Mouse (Mus musculus) thymus, postnatal 0 days (tissue): ENCODE results near the gene Cbl. TPM values are rescaled to one million over a fixed set of nuclear protein-coding genes. Genes with fewer than 3 reads are reported as not detected.

ENCODE experiments used
- DNase-seq: peaks from one replicate; pipeline ENCODE4 v3.0.0-alpha.2; 2015; ENCODE audit warnings: low spot score
- polyA plus RNA-seq: library from polyadenylated mRNA; unstranded; fragments of >200 nt; fragmentation: Nextera tagmentation; extraction: Ambion mirVana; gene quantifications from 2 replicates; pipeline ENCODE4 v1.2.1, GENCODE M21; 2015

Gene Cbl
- 51.9 and 60.4 TPM in 2 replicates for polyA plus RNA-seq

DNA sequence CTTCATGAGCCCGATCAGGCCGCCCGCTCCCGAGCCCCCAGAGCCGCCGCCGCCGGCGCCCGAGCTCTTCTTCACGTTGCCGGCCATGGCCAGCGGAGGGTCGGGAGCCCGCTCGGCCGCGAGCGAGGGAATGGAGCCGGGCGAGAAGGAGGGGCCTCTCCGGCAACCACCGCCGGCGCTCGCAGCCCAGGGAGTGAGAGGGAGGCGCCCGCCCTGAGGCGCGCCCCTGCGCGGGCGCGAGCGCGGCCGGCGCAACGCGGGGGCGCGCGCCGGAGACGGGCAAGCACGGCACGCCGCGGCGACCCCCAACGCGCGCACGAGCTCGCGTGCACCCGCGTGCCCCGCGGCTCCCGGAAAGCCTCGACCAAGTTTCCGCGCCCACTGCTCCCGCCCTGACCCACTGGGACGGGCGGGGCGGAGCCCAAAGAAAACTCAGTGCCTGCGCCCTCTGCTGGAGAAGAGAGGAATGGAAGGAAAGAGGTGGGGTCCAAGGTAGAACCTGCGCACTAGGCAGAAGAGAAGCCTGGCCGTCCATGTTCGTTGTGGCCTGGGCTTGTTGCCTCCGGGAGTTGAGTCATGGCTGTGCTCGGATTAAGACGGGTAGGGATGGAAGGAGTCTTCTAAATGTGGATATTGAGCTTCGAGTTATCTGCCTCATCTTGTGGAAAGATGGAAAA, at the start of gene Cbl:
Cbl (minus strand) TSS at position 248 of the 677 bp plus-strand sequence.
- DNase-seq = peak; percentile 99

- DNase-seq = no peak
These were observed 49.3 kb upstream of the Cbl start for GRCm38 (mm10) chr9:44283183-44283582.

DNA sequence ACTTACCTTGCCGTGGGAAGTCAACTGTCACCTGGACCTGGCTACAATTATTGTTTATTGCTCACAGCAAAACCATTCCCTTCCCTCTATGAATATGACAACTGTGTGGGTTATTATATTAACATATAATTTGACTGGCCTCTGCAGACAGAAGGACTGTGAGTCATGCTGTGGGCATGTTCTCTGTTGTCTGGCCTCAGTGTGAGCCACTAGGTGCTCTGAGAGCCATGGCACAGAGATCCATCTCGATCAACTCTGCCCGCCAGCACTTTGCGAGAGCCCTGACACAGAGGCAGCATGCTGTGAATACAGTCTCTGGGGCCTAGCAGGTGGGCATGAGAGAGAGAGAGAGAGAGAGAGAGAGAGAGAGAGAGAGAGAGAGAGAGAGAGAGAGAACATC, 36.1 kb upstream of the Cbl start:
- no peak for DNase-seq

DNA sequence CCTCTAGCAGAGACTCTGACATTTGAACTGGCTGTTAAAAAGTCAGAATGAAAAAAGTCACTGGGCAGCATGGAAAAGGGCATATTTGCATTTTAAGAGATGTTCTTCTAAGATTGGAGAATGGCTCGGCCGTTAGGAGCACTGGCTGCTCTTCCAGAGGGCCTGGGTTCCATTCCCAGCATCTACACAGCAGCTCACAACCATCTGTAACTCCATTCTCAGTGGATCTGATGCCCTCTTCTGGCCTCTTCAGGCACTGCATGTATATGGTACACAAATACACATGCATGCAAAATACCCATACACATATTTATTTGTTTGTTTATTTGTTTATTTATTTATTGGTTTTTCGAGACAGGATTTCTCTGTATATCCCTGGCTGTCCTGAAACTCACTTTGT, 35.2 kb upstream of the Cbl start:
- peak; percentile 46 for DNase-seq

DNA sequence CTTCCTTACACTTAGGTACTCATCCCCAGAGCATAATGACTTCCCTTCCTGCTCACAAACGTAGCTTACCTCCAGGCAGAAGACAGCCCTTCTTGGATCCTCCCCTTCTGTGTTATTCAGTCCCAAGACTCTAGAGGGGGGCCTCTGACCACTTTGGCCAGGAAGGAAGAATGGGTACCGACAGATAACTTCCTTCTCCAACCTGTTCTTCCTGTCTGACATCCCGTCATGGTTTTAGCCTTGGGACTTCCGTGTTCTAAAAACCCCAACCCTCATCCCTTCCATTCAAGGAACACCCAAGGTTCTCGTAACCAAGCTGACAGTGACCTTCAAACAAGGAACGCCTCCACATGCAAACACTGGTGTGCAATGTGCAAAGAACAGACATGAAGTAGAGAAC, 34.6 kb upstream of the Cbl start, which contains the start of gene Nlrx1:
Nlrx1 (minus strand) TSS at position 168 of the 400 bp plus-strand sequence.
- DNase-seq = no peak

DNA sequence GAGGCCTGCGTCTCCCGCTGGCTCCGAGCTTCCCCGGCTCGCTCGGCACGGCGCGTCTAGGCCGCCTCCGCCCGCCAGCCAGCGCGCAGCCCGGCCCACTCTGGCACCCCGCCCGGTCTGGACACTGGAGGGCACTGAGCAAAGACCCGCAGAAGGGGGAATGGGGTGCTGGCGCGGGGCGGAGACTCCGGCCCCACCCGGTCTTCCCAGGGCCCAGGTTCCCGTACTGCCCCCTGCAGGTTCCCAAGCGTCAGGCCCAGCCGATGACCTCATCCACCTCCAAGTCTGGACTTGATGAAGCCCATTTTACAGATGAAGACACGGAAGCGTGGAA, 34.1 kb upstream of the Cbl start:
- peak; percentile 83 for DNase-seq

DNA sequence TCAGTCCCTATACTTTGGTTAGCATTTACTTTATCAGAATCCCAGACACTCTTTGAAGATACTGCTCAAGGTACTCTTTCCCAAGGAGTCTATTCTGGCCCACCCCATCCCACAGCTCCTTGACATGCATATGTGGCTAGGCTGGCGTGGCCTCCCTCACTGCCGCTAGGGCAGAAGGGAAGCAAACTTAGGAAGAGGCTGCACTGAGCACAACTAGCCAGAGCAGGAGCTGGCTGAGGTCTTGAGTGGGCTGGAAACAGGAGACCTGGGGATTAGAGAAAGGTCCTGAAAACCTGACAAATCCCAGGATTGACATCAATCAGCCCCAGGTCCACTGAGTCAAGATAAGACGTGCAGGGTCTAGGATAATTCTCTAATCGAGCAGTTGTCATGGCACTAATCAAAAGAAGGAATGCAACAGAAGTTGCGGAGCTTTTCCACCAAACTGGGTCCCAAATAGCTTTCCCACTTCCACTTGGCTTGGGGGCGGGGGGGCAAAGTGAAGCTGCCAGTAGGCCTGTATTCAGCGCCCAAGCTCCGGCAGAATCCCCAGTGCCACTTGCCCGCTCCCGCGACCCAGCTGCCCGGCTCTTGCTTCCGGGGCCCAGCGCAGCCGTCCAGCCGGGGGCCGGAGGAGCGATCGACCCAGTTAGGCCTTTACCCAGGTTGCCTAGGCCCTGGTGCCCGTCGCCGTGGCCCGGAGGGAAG, 33.6 kb upstream of the Cbl start:
- no peak for DNase-seq

GRCm38 (mm10) chr9:44266478-44267226, 32.8 kb upstream of the Cbl start:
- DNase-seq = no peak

DNA sequence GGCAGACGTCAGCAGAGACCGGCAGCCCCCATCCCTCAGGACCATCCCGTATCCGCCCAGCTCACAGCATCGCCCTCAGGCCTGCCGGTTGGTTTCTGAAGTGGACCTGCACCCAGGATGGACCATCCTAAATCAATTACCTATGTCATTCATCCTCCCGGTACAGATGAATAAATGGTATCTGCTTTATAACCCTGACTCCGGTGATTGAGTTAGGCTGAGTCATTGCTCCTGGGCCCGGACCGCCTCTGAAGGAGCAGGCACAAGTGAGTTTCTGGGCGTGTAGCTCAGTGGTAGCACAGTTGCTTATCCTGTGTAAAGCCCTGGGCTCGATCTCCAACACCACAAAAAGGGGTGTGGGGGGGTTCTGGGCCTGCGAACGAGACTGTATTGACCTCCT, 27.5 kb upstream of the Cbl start:
- no peak for DNase-seq

- DNase-seq = no peak
These were observed 25.2 kb upstream of the Cbl start for GRCm38 (mm10) chr9:44259014-44259413.

GRCm38 (mm10) chr9:44256213-44256612, 22.4 kb upstream of the Cbl start:
- DNase-seq = no peak

DNA sequence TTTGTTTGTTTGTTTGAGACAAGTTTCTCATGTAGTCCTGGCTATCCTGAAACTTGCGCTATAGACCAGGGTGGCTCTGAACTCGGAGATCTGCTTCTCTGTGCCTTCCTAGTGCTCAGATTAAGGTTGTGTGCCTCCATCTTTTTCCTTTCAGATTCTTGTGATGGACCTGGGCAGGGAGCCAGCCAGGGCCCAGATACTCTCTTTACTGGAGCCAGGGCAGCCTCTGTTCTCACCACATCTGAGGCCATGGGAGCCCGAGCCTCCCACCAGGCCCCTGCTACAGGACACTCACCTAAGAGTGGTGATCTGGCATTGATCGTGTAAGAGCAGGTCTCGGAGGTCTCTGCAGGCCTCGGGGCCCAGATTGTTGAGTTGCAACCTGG, 21.3 kb upstream of the Cbl start:
- DNase-seq = no peak

DNA sequence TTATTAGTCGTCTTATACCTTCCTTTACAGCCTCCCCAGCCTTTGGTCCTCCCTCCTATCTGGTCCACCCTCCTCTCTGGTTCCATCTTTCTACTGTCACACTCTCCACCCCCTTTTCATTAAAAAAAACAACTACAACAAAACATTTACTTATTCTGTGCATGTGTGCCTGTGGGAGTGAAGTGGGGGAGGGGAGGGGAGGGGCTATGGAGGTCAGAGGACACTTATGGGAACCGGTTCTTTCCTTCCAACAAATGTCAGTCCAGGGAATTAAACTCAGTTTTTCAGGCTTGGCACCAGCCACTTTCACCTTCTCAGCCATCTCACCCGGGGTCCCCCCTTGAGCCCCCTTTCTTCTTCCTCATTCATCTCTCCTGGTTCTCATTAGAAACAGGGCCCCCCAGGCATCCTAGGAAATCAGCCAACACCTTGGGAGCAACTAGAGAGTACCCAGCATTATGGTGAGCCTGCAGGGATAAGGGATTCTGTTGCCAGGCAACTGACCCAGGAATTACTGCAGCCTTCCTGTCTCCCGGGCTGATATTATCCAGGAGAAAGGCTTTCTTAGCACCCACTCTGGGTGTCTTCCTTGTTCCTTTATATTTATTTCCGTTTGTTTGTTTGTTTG, 20.8 kb upstream of the Cbl start:
- DNase-seq = no peak

DNA sequence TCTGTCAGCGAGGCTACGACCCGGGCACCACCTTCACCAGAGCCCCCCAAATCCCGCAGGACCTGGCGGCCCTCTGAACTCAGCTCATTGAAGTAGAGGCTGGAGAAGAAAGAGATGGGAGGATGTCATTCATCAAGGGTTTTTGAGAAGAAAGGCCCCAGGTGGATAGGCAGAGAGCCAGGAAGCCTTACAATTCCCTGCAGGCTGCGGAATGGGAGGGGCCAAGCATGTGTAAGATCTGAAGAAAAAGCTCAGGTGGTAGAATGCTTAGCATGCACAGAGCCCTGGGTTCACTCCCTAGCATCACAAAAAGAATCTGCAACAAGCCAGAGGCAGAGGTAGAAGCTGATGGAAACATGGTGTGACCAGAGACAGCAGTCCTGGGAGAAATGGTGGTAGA, 19.6 kb upstream of the Cbl start:
- DNase-seq = no peak

DNA sequence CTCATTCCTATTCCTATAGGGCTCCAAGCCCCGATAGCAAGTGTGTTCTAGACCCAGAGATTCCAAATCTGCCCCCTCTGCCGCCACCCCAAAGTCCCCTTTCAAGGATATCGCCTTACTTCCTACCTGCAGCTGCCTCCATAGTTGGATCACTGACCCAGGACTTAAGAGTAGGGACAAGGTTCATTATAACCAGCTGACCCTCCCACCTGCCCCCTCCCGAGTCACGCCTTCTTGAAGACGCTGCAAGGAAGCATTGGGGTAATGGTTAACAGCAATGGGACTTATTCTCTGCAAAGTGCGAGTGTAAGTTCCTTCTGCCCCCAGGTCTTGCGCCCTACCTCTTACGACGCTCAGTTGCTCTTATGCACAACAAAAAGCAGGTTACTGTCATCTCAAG, 17.5 kb upstream of the Cbl start, which contains the start of gene Pdzd3:
Pdzd3 (minus strand) TSS at position 158 of the 400 bp plus-strand sequence.
- DNase-seq = no peak

DNA sequence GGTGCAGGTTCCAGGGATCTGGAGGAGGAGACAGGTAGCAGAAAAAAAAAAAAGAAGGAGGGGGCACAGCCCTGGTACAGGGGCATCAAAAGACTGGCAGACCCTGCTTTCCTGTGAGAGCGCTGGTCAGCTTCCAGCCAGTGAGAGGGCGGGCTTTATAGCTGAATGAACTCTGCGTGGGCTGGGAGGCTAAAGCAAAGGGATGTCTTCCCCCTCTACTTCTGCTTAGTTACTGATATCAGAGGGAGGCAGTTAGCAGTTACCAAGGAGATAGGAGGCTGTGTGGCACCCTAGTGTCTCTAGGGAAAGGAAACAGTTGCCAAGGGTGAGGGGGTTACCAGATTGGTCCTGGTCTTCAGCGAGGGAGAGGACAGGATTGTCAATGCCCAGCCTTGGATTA, 16.6 kb upstream of the Cbl start:
- no peak for DNase-seq

- peak; percentile 81 for DNase-seq
These were observed 15.6 kb upstream of the Cbl start for GRCm38 (mm10) chr9:44249181-44250146.

DNA sequence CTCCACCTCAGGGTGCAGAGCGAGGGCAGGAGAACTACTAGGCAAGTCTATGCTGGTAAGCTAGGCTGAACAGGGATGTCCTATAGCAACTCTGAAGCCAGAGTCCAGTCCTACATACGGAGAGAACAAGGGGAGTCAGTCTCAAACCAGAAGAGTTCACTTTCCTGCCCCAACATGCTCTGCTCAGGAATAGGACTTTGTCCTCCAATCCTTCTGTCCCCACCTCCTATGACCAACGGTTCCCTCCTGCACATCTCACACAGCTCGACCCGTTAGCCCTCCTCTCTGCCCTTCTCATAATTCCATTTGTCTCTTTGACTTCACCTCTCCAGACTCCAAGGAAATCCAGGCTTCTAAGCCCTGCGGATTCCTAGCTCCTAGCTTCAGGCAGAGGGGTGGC, 14.1 kb upstream of the Cbl start:
- DNase-seq = no peak

DNA sequence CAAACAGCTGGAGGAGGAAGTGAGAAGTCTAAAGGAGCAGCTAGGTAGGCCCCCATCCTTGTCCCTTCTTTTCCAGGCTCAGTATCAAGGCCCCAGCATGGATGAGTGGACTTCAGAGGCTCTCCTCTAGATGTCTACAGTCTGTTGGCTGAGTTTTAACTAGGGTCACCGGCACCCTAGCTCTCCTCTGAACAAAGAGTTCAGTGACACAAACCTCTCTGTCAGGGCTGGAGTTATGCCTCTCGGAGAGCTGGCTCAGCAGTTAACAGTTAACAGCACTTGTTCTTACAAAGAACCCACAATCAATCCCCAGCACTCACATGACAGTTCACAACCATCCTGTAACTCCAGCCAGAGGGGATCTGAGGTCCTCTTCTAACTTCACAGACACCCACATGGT, 9.8 kb upstream of the Cbl start:
- DNase-seq = no peak

DNA sequence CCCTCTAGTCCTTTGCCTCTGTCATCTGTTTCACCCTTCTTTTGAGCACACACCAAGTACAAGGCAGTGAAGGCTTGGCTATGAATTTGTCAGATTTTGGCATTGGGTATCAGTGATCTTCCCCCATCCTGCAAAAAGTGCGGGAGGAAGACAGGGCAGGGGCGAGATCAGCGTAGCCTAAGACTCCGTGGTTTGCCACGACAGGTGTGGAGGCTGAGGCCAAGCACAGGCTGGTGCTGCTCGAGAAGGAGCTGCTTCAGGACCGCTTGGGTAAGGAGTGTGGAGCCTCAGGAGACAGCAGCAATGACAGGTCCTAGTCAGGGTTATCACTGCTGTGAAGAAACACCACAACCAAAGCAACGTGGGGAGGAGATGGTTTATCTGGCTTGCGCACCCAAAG, 7.6 kb upstream of the Cbl start:
- no peak for DNase-seq

DNA sequence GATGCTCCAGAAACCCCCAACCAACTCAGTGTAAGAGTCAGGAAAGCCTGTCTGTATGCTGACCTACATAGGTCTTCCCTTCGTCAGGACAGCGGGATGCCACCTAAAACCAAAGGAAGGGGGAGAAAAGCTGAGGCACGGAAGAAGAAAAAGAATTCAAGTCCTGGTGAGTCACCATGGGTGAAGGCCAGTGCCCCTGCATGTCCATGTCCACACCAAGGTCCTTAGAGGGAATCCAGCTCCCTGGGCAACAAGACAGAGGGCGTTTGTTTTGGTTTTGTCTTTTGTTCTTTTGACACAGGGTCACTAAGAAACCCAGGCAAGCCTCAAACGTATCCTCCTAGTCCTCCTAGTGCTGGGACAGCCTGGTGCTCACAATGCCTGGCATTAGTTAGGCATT, 7.1 kb upstream of the Cbl start:
- no peak for DNase-seq
